Mouse (Mus musculus): Measurements from ENCODE around the gene Syt12. TPM values are rescaled to one million over a fixed set of nuclear protein-coding genes. Genes with fewer than 3 reads are reported as not detected.

Syt12 gene
- 14.4 TPM for polyA plus RNA-seq (2012; fragmentation: generic; extraction: Trizol)
- long read RNA-seq, experiment 1, transcript Syt12-201 (8 exons, 3,581 nt), result major isoform, 9 of 12 reads
- long read RNA-seq, experiment 1, partial matches to known transcripts, result 0 of 12 reads
- long read RNA-seq, experiment 1, other reads (novel, unspliced or antisense), result 3 of 12 reads
- long read RNA-seq, experiment 2, transcript Syt12-201 (8 exons, 3,581 nt), result major isoform, 221 of 249 reads
- long read RNA-seq, experiment 2, partial matches to known transcripts, result 2 of 249 reads
- long read RNA-seq, experiment 2, other reads (novel, unspliced or antisense), result 26 of 249 reads

- Histone ChIP-seq H3K27me3 (ENCODE audit: control insufficient read depth, insufficient read depth, insufficient read length) (no peaks in the 10 kb centered on the region), H3K4me3 (ENCODE audit: insufficient read depth, poor library complexity, severe bottlenecking) (peak within 1 kb of the TSS; percentile 37)
- TF ChIP-seq MYOD1 (IDR thresholded peaks at IDR 0.05; ENCODE audit: control insufficient read depth, insufficient read length, low read depth) (peak; percentile 13), CEBPB (IDR thresholded peaks at IDR 0.05; ENCODE audit: low read depth) (no peak)
Observed at GRCm38 (mm10) chr19:4477345-4478189, at the start of gene Syt12. Gene Syt12, minus strand, starts transcription at chr19:4477447.

GRCm38 (mm10) chr19:4521426-4522050, 44.3 kb upstream of the Syt12 start:
- no peaks in the 10 kb centered on the region for H3K27me3 ChIP-seq (ENCODE audit: control insufficient read depth, insufficient read depth, insufficient read length)
- H3ac ChIP-seq (ENCODE audit: control insufficient read depth, insufficient read length, low read depth), result no peak overlapping the region
- TF ChIP-seq MYOG (IDR thresholded peaks at IDR 0.05; ENCODE audit: control insufficient read depth, extremely low read depth, insufficient read length) (no peak), MAX (IDR thresholded peaks at IDR 0.05) (no peak), FOSL1 (IDR thresholded peaks at IDR 0.05; ENCODE audit: insufficient read depth, low read length, poor library complexity, severe bottlenecking) (no peak), MYOD1 (IDR thresholded peaks at IDR 0.05; ENCODE audit: control insufficient read depth, insufficient read length, low read depth) (no peak), USF1 (IDR thresholded peaks at IDR 0.05; ENCODE audit: low read depth) (no peak), CTCF (IDR thresholded peaks at IDR 0.05; ENCODE audit: control insufficient read depth, insufficient read depth, insufficient read length) (no peak), CEBPB (IDR thresholded peaks at IDR 0.05; ENCODE audit: low read depth) (no peak)
- H3K36me3 ChIP-seq (ENCODE audit: control insufficient read depth, insufficient read depth), result no peaks in the 10 kb centered on the region
- H3K79me2 ChIP-seq (ENCODE audit: control insufficient read depth, insufficient read depth), result no peaks in the 10 kb centered on the region
- no peak overlapping the region for H3K4me3 ChIP-seq (ENCODE audit: insufficient read depth, poor library complexity, severe bottlenecking)
- no peaks in the 10 kb centered on the region for H3K79me3 ChIP-seq (ENCODE audit: low read depth)

More at GRCm38 (mm10) chr19:4477345-4478189, at the start of gene Syt12:
- H3K79me3 ChIP-seq (ENCODE audit: low read depth), result no peaks in the 10 kb centered on the region
- H3ac ChIP-seq (ENCODE audit: control insufficient read depth, insufficient read length, low read depth), result peak within 1 kb of the TSS; percentile 85
- H3K36me3 ChIP-seq (ENCODE audit: control insufficient read depth, insufficient read depth), result no peaks in the 10 kb centered on the region
- peaks cover 8% of the 10 kb centered on the region for H3K79me2 ChIP-seq (ENCODE audit: control insufficient read depth, insufficient read depth)

- TF ChIP-seq MYOD1 (IDR thresholded peaks at IDR 0.05; ENCODE audit: control insufficient read depth, insufficient read length, low read depth) (no peak), CTCF (IDR thresholded peaks at IDR 0.05; ENCODE audit: control insufficient read depth, insufficient read depth, insufficient read length) (no peak), FOSL1 (IDR thresholded peaks at IDR 0.05; ENCODE audit: insufficient read depth, low read length, poor library complexity, severe bottlenecking) (no peak), MYOG (IDR thresholded peaks at IDR 0.05; ENCODE audit: control insufficient read depth, extremely low read depth, insufficient read length) (no peak), CEBPB (IDR thresholded peaks at IDR 0.05; ENCODE audit: low read depth) (no peak), USF1 (IDR thresholded peaks at IDR 0.05; ENCODE audit: low read depth) (no peak), MAX (IDR thresholded peaks at IDR 0.05) (no peak)
- Histone ChIP-seq H3K36me3 (ENCODE audit: control insufficient read depth, insufficient read depth) (no peaks in the 10 kb centered on the region), H3K4me3 (ENCODE audit: insufficient read depth, poor library complexity, severe bottlenecking) (no peak overlapping the region), H3K79me2 (ENCODE audit: control insufficient read depth, insufficient read depth) (no peaks in the 10 kb centered on the region), H3ac (ENCODE audit: control insufficient read depth, insufficient read length, low read depth) (no peak overlapping the region), H3K79me3 (ENCODE audit: low read depth) (no peaks in the 10 kb centered on the region), H3K27me3 (ENCODE audit: control insufficient read depth, insufficient read depth, insufficient read length) (no peaks in the 10 kb centered on the region)
Observed at GRCm38 (mm10) chr19:4517483-4517882, 40.2 kb upstream of the Syt12 start.

- Histone ChIP-seq H3K27me3 (ENCODE audit: control insufficient read depth, insufficient read depth, insufficient read length) (peaks cover 4% of the 10 kb centered on the region), H3K79me3 (ENCODE audit: low read depth) (no peaks in the 10 kb centered on the region), H3ac (ENCODE audit: control insufficient read depth, insufficient read length, low read depth) (no peak overlapping the region), H3K36me3 (ENCODE audit: control insufficient read depth, insufficient read depth) (no peaks in the 10 kb centered on the region), H3K4me3 (ENCODE audit: insufficient read depth, poor library complexity, severe bottlenecking) (no peak overlapping the region), H3K79me2 (ENCODE audit: control insufficient read depth, insufficient read depth) (no peaks in the 10 kb centered on the region)
- TF ChIP-seq MAX (IDR thresholded peaks at IDR 0.05), result no peak
- TF ChIP-seq CEBPB (IDR thresholded peaks at IDR 0.05; ENCODE audit: low read depth), result no peak
Observed at GRCm38 (mm10) chr19:4516288-4516687, 39.0 kb upstream of the Syt12 start.

- no peaks in the 10 kb centered on the region for H3K36me3 ChIP-seq (ENCODE audit: control insufficient read depth, insufficient read depth)
- H3K79me3 ChIP-seq (ENCODE audit: low read depth), result no peaks in the 10 kb centered on the region
- H3K27me3 ChIP-seq (ENCODE audit: control insufficient read depth, insufficient read depth, insufficient read length), result peaks cover 5% of the 10 kb centered on the region
- H3K79me2 ChIP-seq (ENCODE audit: control insufficient read depth, insufficient read depth), result no peaks in the 10 kb centered on the region
- no peak overlapping the region for H3K4me3 ChIP-seq (ENCODE audit: insufficient read depth, poor library complexity, severe bottlenecking)
- H3ac ChIP-seq (ENCODE audit: control insufficient read depth, insufficient read length, low read depth), result no peak overlapping the region
- TF ChIP-seq MAX (IDR thresholded peaks at IDR 0.05) (no peak), CEBPB (IDR thresholded peaks at IDR 0.05; ENCODE audit: low read depth) (no peak), CTCF (IDR thresholded peaks at IDR 0.05; ENCODE audit: control insufficient read depth, insufficient read depth, insufficient read length) (no peak)
Observed at GRCm38 (mm10) chr19:4515746-4516145, 38.5 kb upstream of the Syt12 start.

All from C2C12 (cell line).